Mouse (Mus musculus) left cerebral cortex, postnatal 4 days (tissue): ENCODE results near the gene Phkg1. TPM values are rescaled to one million over a fixed set of nuclear protein-coding genes. Genes with fewer than 3 reads are reported as not detected.
"Not testable (repeated sequence)": the region's sequence is repeated elsewhere in the genome, so short reads cannot be mapped to it uniquely, and the experiment has no call there.

ENCODE experiments used
- DNase-seq: peaks from one replicate; pipeline ENCODE4 v3.0.0-alpha.2; 2022
- intact Hi-C: fragments of 180-260 bp; cut with DNase I; formaldehyde crosslinking; loops from one replicate; pipeline ENCODE4 v1.15.1; 2025
- total RNA-seq, 2 experiments: library from RNA; stranded (reverse); gene quantifications; 2 replicates each; pipeline ENCODE4 v1.2.3; 2021

Phkg1 gene
- total RNA-seq, 2 experiments from 2014 or later: 2.5 to 3.4 TPM

GRCm38 (mm10) chr5:129908242-129908965 is 10.1 kb upstream of the Phkg1 start, which contains the start of gene Nupr1l:
Gene Nupr1l, plus strand, starts transcription at chr5:129908540.
- peak; percentile 94 for DNase-seq
- intact Hi-C loops: loop anchor here (10.0 kb wide), 1 partner anchor 66 kb away; no protein-coding TSS in a partner anchor

GRCm38 (mm10) chr5:129907775-129908174 is 9.4 kb upstream of the Phkg1 start:
- intact Hi-C loops: loop anchor here (10.0 kb wide), 1 partner anchor 67 kb away; no protein-coding TSS in a partner anchor
- DNase-seq: no peak

- peak; percentile 84 for DNase-seq
- intact Hi-C loops: no loop called here
These were observed 2.9 kb downstream of the Phkg1 start, which contains the start of gene Zbed5 for GRCm38 (mm10) chr5:129895198-129896088. Gene Zbed5, plus strand, starts transcription at chr5:129895723.

- DNase-seq, intact Hi-C loops: not testable (repeated sequence)
These were observed 8.0 kb downstream of the Phkg1 start for GRCm38 (mm10) chr5:129890390-129890789.

- peak; percentile 90 for DNase-seq
- intact Hi-C loops: no loop called here
These were observed 11.3 kb downstream of the Phkg1 start, which contains the start of gene Chchd2 for GRCm38 (mm10) chr5:129886911-129887636. Gene Chchd2, minus strand, starts transcription at chr5:129887470.

GRCm38 (mm10) chr5:129886271-129886670 is 12.1 kb downstream of the Phkg1 start:
- no peak for DNase-seq
- intact Hi-C loops: no loop called here

GRCm38 (mm10) chr5:129879888-129880287 is 18.5 kb downstream of the Phkg1 start:
- intact Hi-C loops: no loop called here
- DNase-seq: no peak

GRCm38 (mm10) chr5:129878946-129879345 is 19.4 kb downstream of the Phkg1 start:
- peak; percentile 69 for DNase-seq
- intact Hi-C loops: no loop called here

- intact Hi-C loops: no loop called here
- DNase-seq: peak; percentile 22
These were observed 20.5 kb downstream of the Phkg1 start for GRCm38 (mm10) chr5:129877731-129878455.

- no peak for DNase-seq
- intact Hi-C loops: no loop called here
These were observed 23.3 kb downstream of the Phkg1 start for GRCm38 (mm10) chr5:129875098-129875497.

GRCm38 (mm10) chr5:129873942-129874341 is 24.4 kb downstream of the Phkg1 start:
- DNase-seq: no peak
- intact Hi-C loops: no loop called here

GRCm38 (mm10) chr5:129871238-129871637 is 27.1 kb downstream of the Phkg1 start:
- intact Hi-C loops: no loop called here
- DNase-seq: no peak

- intact Hi-C loops: no loop called here
- no peak for DNase-seq
These were observed 28.9 kb downstream of the Phkg1 start for GRCm38 (mm10) chr5:129869238-129869995.

GRCm38 (mm10) chr5:129865841-129866240 is 32.5 kb downstream of the Phkg1 start:
- intact Hi-C loops: no loop called here
- DNase-seq: no peak

- DNase-seq: peak; percentile 56
- intact Hi-C loops: no loop called here
These were observed 33.9 kb downstream of the Phkg1 start for GRCm38 (mm10) chr5:129864467-129864866.

- DNase-seq: no peak
These were observed 36.0 kb downstream of the Phkg1 start for GRCm38 (mm10) chr5:129862325-129862724.

GRCm38 (mm10) chr5:129856414-129856813 is 41.9 kb downstream of the Phkg1 start:
- DNase-seq: no peak
- intact Hi-C loops: no loop called here

More at GRCm38 (mm10) chr5:129862325-129862724, 36.0 kb downstream of the Phkg1 start:
- intact Hi-C loops: no loop called here

GRCm38 (mm10) chr5:129855163-129855562 is 43.2 kb downstream of the Phkg1 start:
- intact Hi-C loops: no loop called here

GRCm38 (mm10) chr5:129847558-129847820 is 50.9 kb downstream of the Phkg1 start:
- no peak for DNase-seq
- intact Hi-C loops: no loop called here

More at GRCm38 (mm10) chr5:129855163-129855562, 43.2 kb downstream of the Phkg1 start:
- no peak for DNase-seq
